Mouse (Mus musculus) ovary, postnatal 36 days (tissue): ENCODE measurements around the gene Map4k1.
"Not testable (repeated sequence)": the region's sequence is repeated elsewhere in the genome, so short reads cannot be mapped to it uniquely, and the experiment has no call there.

ENCODE experiments used
- DNase-seq: peaks from one replicate; pipeline ENCODE4 v3.0.0; 2022; ENCODE audit warnings: low spot score, mixed read lengths

The Map4k1 gene

GRCm38 (mm10) chr7:28955295-28955897 is 26.5 kb upstream of the Map4k1 start:
- DNase-seq: no peak

DNA sequence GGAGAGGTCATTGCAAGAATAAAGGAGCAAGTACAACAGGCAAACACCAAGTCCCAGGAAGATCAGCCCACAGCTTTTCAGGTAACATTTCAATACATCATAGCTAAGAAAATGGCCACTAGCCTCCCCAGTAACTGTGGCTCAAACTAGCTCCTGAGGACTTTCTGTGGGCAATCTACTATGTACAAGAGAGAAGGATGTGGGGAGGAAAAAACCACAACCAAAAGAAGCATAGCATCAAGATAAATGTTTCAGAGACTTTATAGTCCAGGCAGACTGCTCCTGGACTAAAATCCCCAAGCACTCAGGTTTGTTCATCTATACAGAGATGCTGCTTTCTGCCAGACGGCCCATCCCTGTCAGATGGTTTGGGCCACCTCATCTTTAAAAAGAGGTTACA is 25.6 kb upstream of the Map4k1 start:
- no peak for DNase-seq

GRCm38 (mm10) chr7:28957286-28957685 is 24.6 kb upstream of the Map4k1 start:
- no peak for DNase-seq

GRCm38 (mm10) chr7:28957997-28958725 is 23.7 kb upstream of the Map4k1 start:
- DNase-seq: no peak

GRCm38 (mm10) chr7:28958770-28959169 is 23.1 kb upstream of the Map4k1 start:
- no peak for DNase-seq

- DNase-seq: no peak
Observed at GRCm38 (mm10) chr7:28959505-28960045, 22.3 kb upstream of the Map4k1 start.

GRCm38 (mm10) chr7:28960354-28961046 is 21.4 kb upstream of the Map4k1 start:
- no peak for DNase-seq

GRCm38 (mm10) chr7:28961584-28961926 is 20.3 kb upstream of the Map4k1 start:
- no peak for DNase-seq

GRCm38 (mm10) chr7:28961927-28962670 is 19.8 kb upstream of the Map4k1 start, which contains the start of gene Actn4:
TSS of gene Actn4 (minus strand) at chr7:28962340.
- peak; percentile 99 for DNase-seq

DNA sequence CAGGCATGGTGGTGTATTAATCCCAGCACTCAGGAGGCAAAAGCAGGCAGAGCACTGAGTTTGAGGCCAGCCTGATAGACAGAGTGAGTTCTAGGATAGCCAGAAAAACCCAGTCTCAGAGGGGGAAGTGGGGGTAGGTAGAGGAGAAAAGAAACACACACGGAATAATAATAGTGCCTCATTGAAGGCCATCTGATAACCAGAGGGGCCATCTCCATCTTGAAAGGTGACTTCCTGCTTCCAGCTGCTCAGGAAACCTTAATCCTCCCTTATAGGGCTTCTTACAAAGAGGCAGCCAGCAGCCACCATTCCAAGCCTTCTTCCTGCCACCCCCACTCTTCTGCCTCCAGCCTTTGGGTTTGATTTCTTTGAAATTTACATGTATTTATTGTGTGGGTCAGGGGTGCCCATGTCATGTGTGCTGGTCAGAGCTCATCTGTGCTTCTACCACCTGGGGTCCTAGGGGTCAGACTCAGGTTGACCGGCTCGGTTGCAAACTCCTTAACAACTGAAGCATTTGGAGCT is 18.4 kb upstream of the Map4k1 start:
- DNase-seq: no peak

- DNase-seq: no peak
Observed at GRCm38 (mm10) chr7:28965346-28965840, 16.5 kb upstream of the Map4k1 start.

GRCm38 (mm10) chr7:28966181-28966580 is 15.7 kb upstream of the Map4k1 start:
- no peak for DNase-seq

- no peak for DNase-seq
Observed at GRCm38 (mm10) chr7:28966751-28967505, 14.9 kb upstream of the Map4k1 start.

DNA sequence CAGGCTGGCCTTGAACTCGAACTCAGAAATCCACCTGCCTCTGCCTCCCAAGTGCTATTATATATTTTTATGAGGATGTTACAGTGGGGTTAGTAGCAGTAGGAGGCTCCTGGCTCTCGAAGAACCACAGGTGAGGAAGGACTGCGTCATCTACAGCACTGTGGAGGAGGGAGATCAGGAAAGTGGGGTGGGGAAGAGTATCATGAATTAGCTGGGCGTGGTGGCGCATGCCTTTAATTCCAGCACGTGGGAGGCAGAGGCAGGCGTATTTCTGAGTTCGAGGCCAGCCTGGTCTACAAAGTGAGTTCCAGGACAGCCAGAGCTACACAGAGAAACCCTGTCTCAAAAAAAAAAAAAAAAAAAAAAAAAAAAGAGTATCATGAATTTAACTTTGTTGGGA is 13.7 kb upstream of the Map4k1 start:
- not testable (repeated sequence) for DNase-seq

DNA sequence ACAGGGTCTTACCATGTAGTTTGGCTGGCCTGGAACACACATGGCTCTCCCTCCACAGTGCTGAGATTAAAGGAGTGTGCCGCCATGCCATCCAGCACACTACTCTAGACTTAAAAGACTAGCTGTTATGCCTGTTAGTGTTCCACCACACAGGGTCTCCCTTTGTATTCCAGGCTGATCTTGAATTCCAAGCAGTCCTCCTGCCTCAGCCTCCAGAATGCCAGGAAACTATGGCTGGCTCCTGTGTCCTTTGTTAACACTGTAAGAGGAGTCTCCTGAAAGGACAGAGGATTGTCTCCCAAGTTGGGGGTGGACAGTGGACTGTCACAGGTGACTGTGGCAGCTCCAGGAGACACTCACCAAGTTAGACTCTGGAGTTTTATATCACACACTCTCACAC is 12.6 kb upstream of the Map4k1 start:
- no peak for DNase-seq

GRCm38 (mm10) chr7:28969672-28970394 is 12.0 kb upstream of the Map4k1 start:
- no peak for DNase-seq

- DNase-seq: no peak
Observed at GRCm38 (mm10) chr7:28971029-28971428, 10.8 kb upstream of the Map4k1 start.

DNA sequence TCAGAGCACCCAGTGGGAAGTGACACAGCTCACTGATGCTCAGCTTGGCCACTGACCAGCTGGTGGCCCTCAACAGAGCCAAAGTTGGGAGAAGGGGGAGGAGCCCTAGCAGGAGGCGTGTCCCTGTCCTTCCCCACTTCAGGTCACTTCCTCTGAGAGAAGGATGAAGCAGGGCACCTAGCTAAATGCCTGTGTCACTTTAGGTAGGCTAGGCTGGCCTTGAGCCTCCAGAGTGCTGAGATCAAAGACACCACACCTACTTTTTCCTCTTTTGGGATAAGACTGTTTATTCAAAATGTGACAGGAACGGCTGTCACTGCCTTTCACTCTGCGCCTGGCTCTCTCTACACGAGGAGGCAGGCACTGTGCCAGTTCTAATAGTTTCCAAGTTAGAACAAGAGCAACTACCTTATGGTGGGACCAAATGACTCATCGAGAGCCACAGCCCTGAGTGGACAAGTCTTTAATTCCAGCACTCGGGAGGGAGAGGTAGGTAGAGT is 10.0 kb upstream of the Map4k1 start:
- DNase-seq: no peak

DNA sequence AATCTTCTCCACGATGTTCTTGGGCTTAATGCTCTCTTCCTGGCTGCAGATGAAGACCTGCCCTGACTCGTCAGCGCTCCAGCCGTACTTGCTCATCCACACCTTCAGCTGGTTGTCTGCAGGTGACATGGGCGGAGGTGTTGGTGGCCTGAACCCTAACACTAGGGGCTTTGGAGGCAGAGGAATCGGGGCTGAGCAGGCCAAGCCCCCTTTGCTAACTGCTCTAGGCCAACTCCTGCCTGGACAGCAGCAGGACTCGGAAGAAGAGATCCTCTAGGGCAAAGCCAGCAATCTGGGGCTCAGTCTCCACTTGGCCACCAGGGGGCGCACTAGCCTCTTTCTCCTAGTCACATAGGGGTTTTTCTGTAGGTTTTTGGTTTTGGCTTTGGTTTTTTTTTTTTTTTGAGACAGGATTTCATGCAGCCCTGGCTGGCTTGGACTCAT is 9.3 kb upstream of the Map4k1 start:
- peak; percentile 69 for DNase-seq

DNA sequence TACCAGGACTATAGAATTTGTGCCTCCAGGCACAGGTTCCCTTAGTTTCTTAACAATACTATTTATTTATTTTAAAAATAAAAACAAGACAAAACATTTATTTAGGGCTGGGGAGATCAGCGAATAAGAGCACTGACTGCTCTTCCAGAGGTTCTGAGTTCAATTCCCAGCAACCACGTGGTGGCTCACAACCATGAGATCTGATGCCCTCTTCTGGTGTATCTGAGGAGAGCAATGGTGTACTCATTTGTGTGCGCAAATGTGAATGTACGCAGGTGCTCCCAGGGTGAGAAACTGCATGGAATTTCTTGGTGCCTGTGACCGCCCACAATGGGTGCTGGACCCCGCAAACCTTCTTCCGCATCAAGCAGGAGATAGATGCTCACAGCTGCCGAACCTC is 8.8 kb upstream of the Map4k1 start:
- no peak for DNase-seq
